Mouse (Mus musculus): ENCODE data around the gene Scml4.
A peak's percentile ranks its signal among the peaks of the same experiment; 100 is the strongest.

DNA sequence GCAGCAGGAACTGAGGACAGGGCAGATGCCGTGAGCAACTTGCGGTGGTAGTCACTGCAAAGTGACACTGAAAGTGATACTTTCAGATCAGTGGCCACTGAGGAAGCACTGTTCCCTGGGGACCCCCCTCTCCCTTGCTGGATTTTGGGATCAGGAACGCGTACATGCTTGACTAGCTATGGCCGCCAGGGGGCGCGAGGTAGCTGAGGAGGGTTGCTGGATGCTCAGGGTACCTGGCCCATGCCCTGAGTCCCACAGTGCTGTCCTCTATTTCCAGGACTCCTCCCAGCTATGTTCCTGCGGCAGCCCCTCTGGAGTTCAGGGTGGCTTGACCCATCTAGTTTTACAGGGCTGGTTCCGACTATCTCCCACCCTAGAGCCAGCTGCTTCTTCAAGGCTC lies 17.8 kb upstream of the Scml4 start:
- TF ChIP-seq POLR2A (IDR thresholded peaks at IDR 0.05; ENCODE audit: borderline replicate concordance, low read depth, low read length) (peak; percentile 17; the same call in 1 of the 2 replicates), CTCF (IDR thresholded peaks at IDR 0.05; ENCODE audit: low read depth, low read length) (peak; percentile 81)
